Mouse (Mus musculus): ENCODE measurements at regions not wholly inside any gene's neighbourhood (a gene's known extent, or its start where the extent isn't known, plus 50 kb on each side); places are given as distances from the start of the nearest gene placed in this dataset.

DNA sequence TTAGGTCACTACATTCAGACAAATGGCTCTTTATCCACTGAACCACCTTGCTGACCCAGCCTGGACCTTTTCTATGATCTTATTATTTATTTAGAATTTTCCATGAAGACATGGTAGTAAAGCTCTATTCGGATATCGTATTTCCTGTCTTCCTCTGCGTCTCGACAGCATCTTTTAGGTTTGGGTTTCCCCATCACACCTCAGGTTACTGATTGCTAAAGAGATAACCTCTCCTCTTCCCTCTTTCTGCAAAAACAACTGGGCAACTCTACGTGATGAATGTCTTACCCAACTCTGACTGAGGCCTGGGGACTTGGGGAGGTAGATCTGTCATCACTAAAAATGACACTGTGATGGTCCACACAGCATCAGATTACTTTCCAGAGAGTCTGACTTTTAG, 133.4 kb downstream of the Klhl25 start:
- Histone ChIP-seq H3K4me1 (ENCODE audit: control insufficient read depth, insufficient read depth, low read length) (peaks cover 5% of the 10 kb centered on the region; the same call in 1 of the 2 replicates), H3K9me3 (ENCODE audit: control insufficient read depth, low read length) (no peaks in the 10 kb centered on the region), H3K9ac (ENCODE audit: low read length) (no peak overlapping the region), H3K4me2 (no peak overlapping the region), H3K4me3 (ENCODE audit: low read depth, low read length) (no peak overlapping the region), H3K36me3 (ENCODE audit: control insufficient read depth, insufficient read depth, low read length) (no peaks in the 10 kb centered on the region), H3K27ac (ENCODE audit: low read depth, low read length) (no peak overlapping the region), H3K27me3 (ENCODE audit: control insufficient read depth, insufficient read depth, low read length) (no peaks in the 10 kb centered on the region)
- DNase-seq (ENCODE audit: low spot score, missing footprints) (no peak), ATAC-seq (ENCODE audit: low FRiP score) (no peak)
- WGBS = 83% methylated on average over 5 of the region's 5 CpGs

DNA sequence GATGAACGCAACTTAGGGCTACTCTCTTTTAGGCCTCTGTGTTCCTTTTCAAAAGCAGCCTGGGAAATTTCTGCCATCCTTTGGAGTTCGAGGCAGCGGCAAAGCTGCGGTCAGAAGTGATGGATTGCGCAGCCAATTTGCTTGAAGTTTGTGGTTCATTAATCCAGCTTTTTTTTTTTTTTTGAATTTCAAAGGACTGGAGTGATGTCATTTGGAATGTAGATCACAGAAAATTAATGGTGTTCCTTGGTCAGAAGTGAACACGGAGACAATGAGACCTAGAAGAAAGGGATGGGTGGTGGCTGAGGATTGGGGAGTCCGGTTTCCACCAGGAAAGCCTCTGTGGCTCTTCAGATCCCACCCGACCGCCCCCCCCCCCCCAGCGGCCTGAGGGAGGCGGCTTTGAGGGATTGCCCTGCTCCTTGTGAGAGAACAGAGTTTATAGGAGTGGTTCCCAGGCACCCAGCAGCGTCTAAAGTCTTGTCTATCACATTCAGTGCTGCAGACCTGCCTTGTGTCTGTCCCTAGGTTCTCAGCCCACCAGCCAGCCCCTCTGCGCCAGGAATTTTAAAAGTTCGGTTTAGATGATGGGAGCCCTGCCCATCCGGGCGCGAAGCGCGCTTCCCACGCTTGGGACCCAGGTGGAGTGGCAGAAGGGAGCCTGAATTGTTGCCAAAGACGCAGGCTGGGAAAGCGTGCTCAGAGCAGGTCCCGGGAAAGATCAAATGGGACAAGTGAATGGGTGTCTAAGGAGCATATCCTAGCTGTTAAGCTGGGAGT, 135.1 kb downstream of the Klhl25 start:
- 12% methylated on average over 21 of the region's 23 CpGs for WGBS
- no peak overlapping the region for H3K4me3 ChIP-seq (ENCODE audit: low read depth, low read length)
- H3K4me2 ChIP-seq = peak overlapping the region; percentile 33
- DNase-seq (ENCODE audit: low spot score, missing footprints) = peak; percentile 90
- no peaks in the 10 kb centered on the region for H3K9me3 ChIP-seq (ENCODE audit: control insufficient read depth, low read length)
- H3K9ac ChIP-seq (ENCODE audit: low read length) = no peak overlapping the region
- H3K4me1 ChIP-seq (ENCODE audit: control insufficient read depth, insufficient read depth, low read length) = peaks cover 5% of the 10 kb centered on the region; the same call in 1 of the 2 replicates
- peak; percentile 88 for ATAC-seq (ENCODE audit: low FRiP score)
- H3K27me3 ChIP-seq (ENCODE audit: control insufficient read depth, insufficient read depth, low read length) = no peaks in the 10 kb centered on the region
- no peak overlapping the region for H3K27ac ChIP-seq (ENCODE audit: low read depth, low read length)
- H3K36me3 ChIP-seq (ENCODE audit: control insufficient read depth, insufficient read depth, low read length) = no peaks in the 10 kb centered on the region

DNA sequence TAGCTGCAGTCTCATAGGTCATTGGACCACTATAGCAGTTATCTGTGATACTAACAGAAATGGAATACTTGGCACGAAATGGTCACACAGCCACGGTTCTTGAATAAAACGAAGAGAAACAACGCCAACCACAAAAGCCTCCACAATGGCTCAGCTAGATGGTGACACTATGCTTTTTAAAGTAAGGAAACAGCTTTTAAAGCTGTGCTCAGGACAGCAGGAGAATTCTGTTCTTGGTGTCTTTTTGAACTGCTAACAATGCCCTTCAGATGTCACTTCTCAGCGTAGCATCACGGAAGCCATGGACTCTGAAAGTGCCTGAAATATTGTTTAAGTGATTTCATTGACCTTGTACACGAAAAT, 135.7 kb downstream of the Klhl25 start:
- H3K9me3 ChIP-seq (ENCODE audit: control insufficient read depth, low read length) = no peaks in the 10 kb centered on the region
- H3K4me2 ChIP-seq = peak overlapping the region; percentile 33; the same call in 1 of the 2 replicates
- no peak overlapping the region for H3K9ac ChIP-seq (ENCODE audit: low read length)
- 45% methylated on average over 7 of the region's 7 CpGs for WGBS
- no peaks in the 10 kb centered on the region for H3K27me3 ChIP-seq (ENCODE audit: control insufficient read depth, insufficient read depth, low read length)
- ATAC-seq (ENCODE audit: low FRiP score) (no peak), DNase-seq (ENCODE audit: low spot score, missing footprints) (peak; percentile 85)
- H3K27ac ChIP-seq (ENCODE audit: low read depth, low read length) = no peak overlapping the region
- no peaks in the 10 kb centered on the region for H3K36me3 ChIP-seq (ENCODE audit: control insufficient read depth, insufficient read depth, low read length)
- H3K4me3 ChIP-seq (ENCODE audit: low read depth, low read length) = no peak overlapping the region
- H3K4me1 ChIP-seq (ENCODE audit: control insufficient read depth, insufficient read depth, low read length) = peaks cover 5% of the 10 kb centered on the region; the same call in 1 of the 2 replicates

DNA sequence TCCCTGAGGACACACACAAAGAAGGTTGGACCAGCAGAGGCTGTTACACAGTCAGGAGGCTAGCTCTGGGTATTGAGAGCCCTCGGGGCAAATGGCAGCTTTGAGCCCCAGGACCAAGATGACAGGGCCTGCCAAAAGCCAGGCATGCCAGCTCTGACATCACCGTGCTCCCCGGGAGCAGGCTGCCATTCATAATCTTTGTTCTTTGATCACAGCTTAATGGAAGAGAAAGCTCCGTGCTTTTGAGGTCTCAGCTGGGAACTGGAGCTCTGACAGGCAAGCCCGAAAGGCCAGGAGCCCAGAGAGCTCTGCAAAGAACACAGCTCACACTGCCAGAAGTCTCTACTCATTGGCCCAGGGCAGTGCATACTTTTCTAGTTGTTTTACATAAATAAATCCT, 150.7 kb downstream of the Klhl25 start:
- Histone ChIP-seq H3K27me3 (ENCODE audit: control insufficient read depth, insufficient read depth, low read length) (no peaks in the 10 kb centered on the region), H3K36me3 (ENCODE audit: control insufficient read depth, insufficient read depth, low read length) (no peaks in the 10 kb centered on the region), H3K4me3 (ENCODE audit: low read depth, low read length) (no peak overlapping the region), H3K4me2 (no peak overlapping the region), H3K9ac (ENCODE audit: low read length) (no peak overlapping the region), H3K4me1 (ENCODE audit: control insufficient read depth, insufficient read depth, low read length) (peaks cover 3% of the 10 kb centered on the region), H3K9me3 (ENCODE audit: control insufficient read depth, low read length) (no peaks in the 10 kb centered on the region), H3K27ac (ENCODE audit: low read depth, low read length) (no peak overlapping the region)
- 24% methylated on average over 5 of the region's 5 CpGs for WGBS
- ATAC-seq (ENCODE audit: low FRiP score) = peak; percentile 88
- DNase-seq (ENCODE audit: low spot score, missing footprints) = peak; percentile 87

DNA sequence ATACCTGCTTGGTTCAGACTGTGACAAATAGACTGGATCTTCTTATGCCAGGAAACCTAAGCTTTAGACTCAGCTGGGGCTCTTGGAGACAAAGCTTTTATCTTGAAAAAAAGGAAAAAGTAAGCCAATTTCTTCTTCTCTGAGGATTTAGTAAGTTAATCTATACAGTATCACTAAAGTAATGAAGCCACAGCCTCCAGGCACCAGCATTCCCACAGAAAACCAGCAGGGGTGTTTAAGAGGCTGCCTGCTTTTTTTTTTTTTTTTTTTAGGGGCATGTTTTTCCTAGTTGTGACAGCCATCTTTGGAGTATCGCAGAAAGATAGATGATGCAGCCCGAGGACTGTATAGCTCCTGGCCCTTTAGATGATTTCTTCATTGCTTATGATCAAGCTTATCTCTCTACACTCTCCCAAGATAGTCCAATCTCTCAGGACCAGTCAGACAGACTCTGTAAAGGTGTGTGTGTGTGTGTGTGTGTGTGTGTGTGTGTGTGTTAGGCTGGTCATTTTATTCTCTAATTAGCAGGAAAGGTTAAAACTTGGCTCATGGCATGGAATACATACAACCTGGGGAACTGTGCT, 151.3 kb downstream of the Klhl25 start:
- Histone ChIP-seq H3K9ac (ENCODE audit: low read length) (no peak overlapping the region), H3K4me1 (ENCODE audit: control insufficient read depth, insufficient read depth, low read length) (peaks cover 3% of the 10 kb centered on the region), H3K9me3 (ENCODE audit: control insufficient read depth, low read length) (no peaks in the 10 kb centered on the region), H3K27me3 (ENCODE audit: control insufficient read depth, insufficient read depth, low read length) (no peaks in the 10 kb centered on the region), H3K4me3 (ENCODE audit: low read depth, low read length) (no peak overlapping the region), H3K27ac (ENCODE audit: low read depth, low read length) (no peak overlapping the region), H3K36me3 (ENCODE audit: control insufficient read depth, insufficient read depth, low read length) (no peaks in the 10 kb centered on the region), H3K4me2 (no peak overlapping the region)
- peak; percentile 82 for DNase-seq (ENCODE audit: low spot score, missing footprints)
- peak; percentile 33; the same call in 1 of the 2 replicates for ATAC-seq (ENCODE audit: low FRiP score)
- WGBS = 80% methylated on average over 2 of the region's 2 CpGs

DNA sequence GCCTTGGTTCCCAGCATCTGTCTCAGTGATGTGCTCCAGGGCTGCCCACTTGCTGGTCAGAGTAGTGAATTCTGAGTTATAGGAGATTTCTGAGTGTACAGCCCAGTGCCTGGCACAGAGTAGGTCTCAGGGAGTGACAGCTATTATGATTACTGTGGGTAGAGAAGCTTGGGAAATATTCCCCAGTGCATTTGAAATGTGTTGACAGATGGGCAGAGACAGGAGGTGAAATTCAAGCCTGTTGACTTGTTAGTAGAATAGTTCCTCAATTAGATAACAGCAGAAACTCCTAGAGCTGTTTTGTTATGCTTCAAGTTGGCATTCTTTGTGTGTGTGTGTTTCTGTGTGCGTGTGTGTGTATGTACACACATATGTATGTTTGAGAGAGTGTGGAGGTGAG, 152.9 kb downstream of the Klhl25 start:
- 93% methylated on average over 1 of the region's 1 CpGs for WGBS
- DNase-seq (ENCODE audit: low spot score, missing footprints) (no peak), ATAC-seq (ENCODE audit: low FRiP score) (no peak)
- H3K27me3 ChIP-seq (ENCODE audit: control insufficient read depth, insufficient read depth, low read length) = no peaks in the 10 kb centered on the region
- H3K9me3 ChIP-seq (ENCODE audit: control insufficient read depth, low read length) = no peaks in the 10 kb centered on the region
- H3K4me3 ChIP-seq (ENCODE audit: low read depth, low read length) = no peak overlapping the region
- no peak overlapping the region for H3K27ac ChIP-seq (ENCODE audit: low read depth, low read length)
- peaks cover 3% of the 10 kb centered on the region for H3K4me1 ChIP-seq (ENCODE audit: control insufficient read depth, insufficient read depth, low read length)
- no peak overlapping the region for H3K4me2 ChIP-seq
- no peaks in the 10 kb centered on the region for H3K36me3 ChIP-seq (ENCODE audit: control insufficient read depth, insufficient read depth, low read length)
- no peak overlapping the region for H3K9ac ChIP-seq (ENCODE audit: low read length)

DNA sequence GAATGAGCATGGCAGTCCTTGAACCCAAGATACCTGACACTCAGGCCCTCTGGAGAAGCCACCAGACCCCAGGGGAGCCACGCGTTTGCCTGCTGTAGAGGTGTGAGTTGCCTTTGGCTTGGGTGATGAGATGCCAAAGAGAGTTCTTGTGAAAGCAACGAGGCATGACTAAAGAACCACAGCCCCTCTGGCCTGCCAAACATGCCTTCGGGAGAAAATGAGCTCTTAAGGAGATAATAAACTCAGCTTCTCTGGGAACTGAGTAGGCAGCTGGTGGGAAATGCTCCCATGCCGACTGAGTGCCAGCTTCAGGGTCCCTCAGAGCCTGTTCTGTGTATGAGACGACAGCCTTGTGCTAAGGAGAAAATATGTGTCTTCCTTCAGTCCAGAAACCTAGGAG, 160.1 kb downstream of the Klhl25 start:
- WGBS = 85% methylated on average over 6 of the region's 6 CpGs
- Histone ChIP-seq H3K9ac (ENCODE audit: low read length) (no peak overlapping the region), H3K4me2 (no peak overlapping the region), H3K9me3 (ENCODE audit: control insufficient read depth, low read length) (no peaks in the 10 kb centered on the region), H3K4me3 (ENCODE audit: low read depth, low read length) (no peak overlapping the region), H3K4me1 (ENCODE audit: control insufficient read depth, insufficient read depth, low read length) (no peaks in the 10 kb centered on the region), H3K36me3 (ENCODE audit: control insufficient read depth, insufficient read depth, low read length) (no peaks in the 10 kb centered on the region), H3K27ac (ENCODE audit: low read depth, low read length) (no peak overlapping the region), H3K27me3 (ENCODE audit: control insufficient read depth, insufficient read depth, low read length) (no peaks in the 10 kb centered on the region)
- no peak for ATAC-seq (ENCODE audit: low FRiP score)
- DNase-seq (ENCODE audit: low spot score, missing footprints) = peak; percentile 59

DNA sequence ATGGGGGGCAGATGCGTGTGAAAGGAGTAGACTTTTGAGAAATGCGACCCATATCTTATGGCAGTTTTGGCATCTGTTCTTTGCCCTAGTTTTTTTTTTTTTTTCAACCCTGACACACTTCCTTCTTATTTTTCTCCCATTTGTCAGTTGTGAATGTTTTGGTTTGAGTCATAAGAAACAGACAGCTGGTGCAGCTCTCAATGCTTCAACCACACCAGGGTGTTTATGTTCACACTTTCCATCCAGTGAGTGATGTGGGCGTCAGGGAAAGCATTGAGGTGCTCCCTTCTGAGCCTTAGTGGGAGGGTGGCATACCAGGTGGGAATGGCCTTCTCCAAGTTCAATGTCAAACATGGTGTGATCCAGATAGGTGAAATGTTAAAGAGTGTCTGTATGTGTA, 181.9 kb upstream of the Agbl1 start:
- Histone ChIP-seq H3K27ac (ENCODE audit: low read depth, low read length) (no peak overlapping the region), H3K36me3 (ENCODE audit: control insufficient read depth, insufficient read depth, low read length) (no peaks in the 10 kb centered on the region), H3K4me3 (ENCODE audit: low read depth, low read length) (no peak overlapping the region), H3K4me2 (no peak overlapping the region), H3K4me1 (ENCODE audit: control insufficient read depth, insufficient read depth, low read length) (no peaks in the 10 kb centered on the region), H3K9ac (ENCODE audit: low read length) (no peak overlapping the region), H3K27me3 (ENCODE audit: control insufficient read depth, insufficient read depth, low read length) (no peaks in the 10 kb centered on the region), H3K9me3 (ENCODE audit: control insufficient read depth, low read length) (no peaks in the 10 kb centered on the region)
- ATAC-seq (ENCODE audit: low FRiP score) (no peak), DNase-seq (ENCODE audit: low spot score, missing footprints) (no peak)
- 88% methylated on average over 3 of the region's 3 CpGs for WGBS

DNA sequence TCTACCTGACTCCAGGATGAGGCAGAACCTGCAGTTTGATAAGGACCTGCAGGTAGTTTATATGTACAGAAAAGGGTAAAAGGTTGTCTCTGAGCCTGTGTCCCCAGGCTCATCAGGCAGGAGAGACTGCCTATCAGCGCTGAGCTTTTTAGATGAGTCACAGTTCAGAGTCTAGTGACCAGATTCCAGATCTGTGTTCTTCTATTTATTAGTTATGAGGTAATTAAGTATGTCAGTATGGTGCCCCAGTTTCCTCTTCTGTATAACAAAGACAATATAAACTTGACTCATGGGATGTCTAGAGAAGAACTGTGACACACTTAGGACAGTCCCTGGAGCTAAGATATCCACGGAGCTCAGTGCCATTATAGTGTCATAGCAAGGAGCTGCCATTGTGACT, 180.3 kb upstream of the Agbl1 start:
- DNase-seq (ENCODE audit: low spot score, missing footprints) (no peak), ATAC-seq (ENCODE audit: low FRiP score) (no peak)
- H3K9ac ChIP-seq (ENCODE audit: low read length) = no peak overlapping the region
- WGBS = 80% methylated on average over 2 of the region's 2 CpGs
- H3K9me3 ChIP-seq (ENCODE audit: control insufficient read depth, low read length) = no peaks in the 10 kb centered on the region
- no peak overlapping the region for H3K27ac ChIP-seq (ENCODE audit: low read depth, low read length)
- H3K27me3 ChIP-seq (ENCODE audit: control insufficient read depth, insufficient read depth, low read length) = no peaks in the 10 kb centered on the region
- H3K4me1 ChIP-seq (ENCODE audit: control insufficient read depth, insufficient read depth, low read length) = no peaks in the 10 kb centered on the region
- no peak overlapping the region for H3K4me3 ChIP-seq (ENCODE audit: low read depth, low read length)
- H3K4me2 ChIP-seq = no peak overlapping the region
- no peaks in the 10 kb centered on the region for H3K36me3 ChIP-seq (ENCODE audit: control insufficient read depth, insufficient read depth, low read length)
